Mouse (Mus musculus): ENCODE results near the gene Notch1.

Gene Notch1

GRCm38 (mm10) chr2:26516275-26516674 lies at the start of gene Notch1:
Gene Notch1, minus strand, starts transcription at chr2:26516663.
- peak; percentile 65 for DNase-seq

GRCm38 (mm10) chr2:26566221-26566620 lies 49.8 kb upstream of the Notch1 start:
- peak; percentile 63 for DNase-seq

GRCm38 (mm10) chr2:26561351-26562016 lies 45.0 kb upstream of the Notch1 start:
- peak; percentile 67 for DNase-seq

GRCm38 (mm10) chr2:26560506-26560905 lies 44.0 kb upstream of the Notch1 start:
- DNase-seq = peak; percentile 37

- no peak for DNase-seq
Observed at GRCm38 (mm10) chr2:26556535-26556993, 40.1 kb upstream of the Notch1 start.

- DNase-seq = peak; percentile 60
Observed at GRCm38 (mm10) chr2:26555076-26555475, 38.6 kb upstream of the Notch1 start.

GRCm38 (mm10) chr2:26553904-26554303 lies 37.4 kb upstream of the Notch1 start:
- DNase-seq = no peak

- DNase-seq = no peak
Observed at GRCm38 (mm10) chr2:26552066-26552465, 35.6 kb upstream of the Notch1 start.

GRCm38 (mm10) chr2:26551446-26551845 lies 35.0 kb upstream of the Notch1 start:
- DNase-seq = no peak

- DNase-seq = no peak
Observed at GRCm38 (mm10) chr2:26550777-26551176, 34.3 kb upstream of the Notch1 start.

- DNase-seq = no peak
Observed at GRCm38 (mm10) chr2:26550205-26550604, 33.7 kb upstream of the Notch1 start.

- no peak for DNase-seq
Observed at GRCm38 (mm10) chr2:26549801-26550200, 33.3 kb upstream of the Notch1 start.

- DNase-seq = no peak
Observed at GRCm38 (mm10) chr2:26547481-26547880, 31.0 kb upstream of the Notch1 start.

GRCm38 (mm10) chr2:26544265-26544664 lies 27.8 kb upstream of the Notch1 start:
- DNase-seq = peak; percentile 57

GRCm38 (mm10) chr2:26543768-26544167 lies 27.3 kb upstream of the Notch1 start:
- no peak for DNase-seq

- DNase-seq = no peak
Observed at GRCm38 (mm10) chr2:26543155-26543554, 26.7 kb upstream of the Notch1 start.

- DNase-seq = no peak
Observed at GRCm38 (mm10) chr2:26541258-26541910, 24.9 kb upstream of the Notch1 start.

GRCm38 (mm10) chr2:26540721-26541120 lies 24.3 kb upstream of the Notch1 start:
- DNase-seq = no peak

- DNase-seq = no peak
Observed at GRCm38 (mm10) chr2:26539516-26539915, 23.1 kb upstream of the Notch1 start.

- DNase-seq = no peak
Observed at GRCm38 (mm10) chr2:26535517-26536045, 19.1 kb upstream of the Notch1 start.

GRCm38 (mm10) chr2:26534616-26535015 lies 18.2 kb upstream of the Notch1 start:
- DNase-seq = peak; percentile 58

- no peak for DNase-seq
Observed at GRCm38 (mm10) chr2:26534161-26534560, 17.7 kb upstream of the Notch1 start.

GRCm38 (mm10) chr2:26533249-26533648 lies 16.8 kb upstream of the Notch1 start:
- DNase-seq = no peak

GRCm38 (mm10) chr2:26531829-26532228 lies 15.4 kb upstream of the Notch1 start:
- no peak for DNase-seq

Data from kidney, adult 18-20 months (tissue).